Mouse (Mus musculus): ENCODE measurements around the gene 4930430F08Rik. TPM values are rescaled to one million over a fixed set of nuclear protein-coding genes. Genes with fewer than 3 reads are reported as not detected.

4930430F08Rik gene
- 10.5 and 12.7 TPM in 2 replicates for polyA plus RNA-seq (2016; fragmentation: Nextera tagmentation; extraction: Ambion mirVana)

GRCm38 (mm10) chr10:100590323-100590722 lies at the start of gene 4930430F08Rik, which contains the start of gene 1700017N19Rik:
Gene 4930430F08Rik, minus strand, starts transcription at chr10:100590423.
Gene 1700017N19Rik, plus strand, starts transcription at chr10:100590484.
- no peaks in the 10 kb centered on the region for H3K36me3 ChIP-seq
- peaks cover 7% of the 10 kb centered on the region for H3K4me1 ChIP-seq
- peak within 1 kb of the TSS; percentile 60 for H3K4me2 ChIP-seq (replicated peaks)
- no peaks in the 10 kb centered on the region for H3K9me3 ChIP-seq
- no peaks in the 10 kb centered on the region for H3K27me3 ChIP-seq
- H3K4me3 ChIP-seq = peak within 1 kb of the TSS; percentile 73
- 80% methylated on average over 1 of the region's 1 CpGs for whole genome bisulfite sequencing
- no peak within 1 kb of the TSS for H3K27ac ChIP-seq (replicated peaks)
- no peak within 1 kb of the TSS for H3K9ac ChIP-seq (replicated peaks)
- no peak for ATAC-seq (ENCODE audit: low FRiP score, low read depth)

GRCm38 (mm10) chr10:100629762-100630438 lies 39.7 kb upstream of the 4930430F08Rik start:
- Histone ChIP-seq H3K9me3 (no peaks in the 10 kb centered on the region), H3K4me2 (replicated peaks) (peak overlapping the region; percentile 21), H3K9ac (replicated peaks) (no peak overlapping the region), H3K4me3 (no peak overlapping the region), H3K27me3 (no peaks in the 10 kb centered on the region), H3K27ac (replicated peaks) (no peak overlapping the region), H3K36me3 (no peaks in the 10 kb centered on the region), H3K4me1 (no peaks in the 10 kb centered on the region)
- ATAC-seq (ENCODE audit: low FRiP score, low read depth) = peak; percentile 70
- WGBS = 26% methylated on average over 20 of the region's 20 CpGs

- Histone ChIP-seq H3K27ac (replicated peaks) (no peak overlapping the region), H3K4me1 (no peaks in the 10 kb centered on the region), H3K9me3 (no peaks in the 10 kb centered on the region), H3K4me2 (replicated peaks) (no peak overlapping the region), H3K27me3 (no peaks in the 10 kb centered on the region), H3K4me3 (no peak overlapping the region), H3K36me3 (no peaks in the 10 kb centered on the region), H3K9ac (replicated peaks) (no peak overlapping the region)
- no peak for ATAC-seq (ENCODE audit: low FRiP score, low read depth)
- 77% methylated on average over 3 of the region's 3 CpGs for WGBS
Observed at GRCm38 (mm10) chr10:100622494-100622893, 32.3 kb upstream of the 4930430F08Rik start.

GRCm38 (mm10) chr10:100620040-100620439 lies 29.8 kb upstream of the 4930430F08Rik start:
- Histone ChIP-seq H3K4me3 (no peak overlapping the region), H3K27ac (replicated peaks) (no peak overlapping the region), H3K4me1 (no peaks in the 10 kb centered on the region), H3K36me3 (no peaks in the 10 kb centered on the region), H3K27me3 (no peaks in the 10 kb centered on the region), H3K9me3 (no peaks in the 10 kb centered on the region), H3K9ac (replicated peaks) (no peak overlapping the region), H3K4me2 (replicated peaks) (no peak overlapping the region)
- WGBS = 92% methylated on average over 12 of the region's 12 CpGs
- no peak for ATAC-seq (ENCODE audit: low FRiP score, low read depth)

GRCm38 (mm10) chr10:100619474-100619873 lies 29.3 kb upstream of the 4930430F08Rik start:
- Histone ChIP-seq H3K4me3 (no peak overlapping the region), H3K27me3 (no peaks in the 10 kb centered on the region), H3K36me3 (no peaks in the 10 kb centered on the region), H3K9me3 (no peaks in the 10 kb centered on the region), H3K9ac (replicated peaks) (no peak overlapping the region), H3K4me2 (replicated peaks) (no peak overlapping the region), H3K27ac (replicated peaks) (no peak overlapping the region), H3K4me1 (no peaks in the 10 kb centered on the region)
- ATAC-seq (ENCODE audit: low FRiP score, low read depth) = no peak
- WGBS = 90% methylated on average over 7 of the region's 7 CpGs

GRCm38 (mm10) chr10:100617233-100617903 lies 27.1 kb upstream of the 4930430F08Rik start:
- Histone ChIP-seq H3K27ac (replicated peaks) (no peak overlapping the region), H3K9me3 (no peaks in the 10 kb centered on the region), H3K4me2 (replicated peaks) (no peak overlapping the region), H3K4me1 (no peaks in the 10 kb centered on the region), H3K9ac (replicated peaks) (no peak overlapping the region), H3K27me3 (no peaks in the 10 kb centered on the region), H3K4me3 (no peak overlapping the region), H3K36me3 (no peaks in the 10 kb centered on the region)
- 0 out of 2 replicates have a peak, but pooled peaks have one; percentile 56 for ATAC-seq (ENCODE audit: low FRiP score, low read depth)
- WGBS = 71% methylated on average over 6 of the region's 6 CpGs

GRCm38 (mm10) chr10:100604254-100604653 lies 14.0 kb upstream of the 4930430F08Rik start:
- ATAC-seq (ENCODE audit: low FRiP score, low read depth) = 0 out of 2 replicates have a peak, but pooled peaks have one; percentile 44
- Histone ChIP-seq H3K27ac (replicated peaks) (no peak overlapping the region), H3K4me2 (replicated peaks) (no peak overlapping the region), H3K4me3 (no peak overlapping the region), H3K9me3 (no peaks in the 10 kb centered on the region), H3K27me3 (no peaks in the 10 kb centered on the region), H3K9ac (replicated peaks) (no peak overlapping the region), H3K4me1 (no peaks in the 10 kb centered on the region), H3K36me3 (no peaks in the 10 kb centered on the region)
- 76% methylated on average over 2 of the region's 2 CpGs for WGBS

GRCm38 (mm10) chr10:100603511-100603910 lies 13.3 kb upstream of the 4930430F08Rik start:
- H3K4me3 ChIP-seq = no peak overlapping the region
- no peaks in the 10 kb centered on the region for H3K36me3 ChIP-seq
- peak; percentile 48; the same call in 1 of the 2 replicates for ATAC-seq (ENCODE audit: low FRiP score, low read depth)
- H3K4me1 ChIP-seq = no peaks in the 10 kb centered on the region
- no peak overlapping the region for H3K27ac ChIP-seq (replicated peaks)
- no peaks in the 10 kb centered on the region for H3K27me3 ChIP-seq
- 81% methylated on average over 9 of the region's 9 CpGs for WGBS
- no peaks in the 10 kb centered on the region for H3K9me3 ChIP-seq
- no peak overlapping the region for H3K4me2 ChIP-seq (replicated peaks)
- no peak overlapping the region for H3K9ac ChIP-seq (replicated peaks)

GRCm38 (mm10) chr10:100598339-100598738 lies 8.1 kb upstream of the 4930430F08Rik start:
- no peaks in the 10 kb centered on the region for H3K4me1 ChIP-seq
- H3K36me3 ChIP-seq = no peaks in the 10 kb centered on the region
- no peaks in the 10 kb centered on the region for H3K9me3 ChIP-seq
- no peaks in the 10 kb centered on the region for H3K27me3 ChIP-seq
- 87% methylated on average over 3 of the region's 3 CpGs for WGBS
- ATAC-seq (ENCODE audit: low FRiP score, low read depth) = no peak
- no peak overlapping the region for H3K27ac ChIP-seq (replicated peaks)
- no peak overlapping the region for H3K4me2 ChIP-seq (replicated peaks)
- no peak overlapping the region for H3K9ac ChIP-seq (replicated peaks)
- H3K4me3 ChIP-seq = no peak overlapping the region

- Histone ChIP-seq H3K4me3 (peak overlapping the region; percentile 73), H3K4me1 (peaks cover 7% of the 10 kb centered on the region), H3K9me3 (no peaks in the 10 kb centered on the region), H3K9ac (replicated peaks) (peak overlapping the region; percentile 71), H3K27me3 (no peaks in the 10 kb centered on the region), H3K27ac (replicated peaks) (peak overlapping the region; percentile 63), H3K36me3 (no peaks in the 10 kb centered on the region), H3K4me2 (replicated peaks) (peak overlapping the region; percentile 60)
- ATAC-seq (ENCODE audit: low FRiP score, low read depth) = peak; percentile 99
- under 1% methylated on average over 31 of the region's 31 CpGs for WGBS
Observed at GRCm38 (mm10) chr10:100588932-100589388, 1.3 kb downstream of the 4930430F08Rik start.

- peak overlapping the region; percentile 63; the same call in 1 of the 2 replicates for H3K27ac ChIP-seq (replicated peaks)
- no peak; the same call in none of the 2 replicates for ATAC-seq (ENCODE audit: low FRiP score, low read depth)
- H3K9ac ChIP-seq (replicated peaks) = peak overlapping the region; percentile 71
- no peaks in the 10 kb centered on the region for H3K27me3 ChIP-seq
- peaks cover 7% of the 10 kb centered on the region for H3K4me1 ChIP-seq
- peak overlapping the region; percentile 73 for H3K4me3 ChIP-seq
- H3K9me3 ChIP-seq = no peaks in the 10 kb centered on the region
- H3K4me2 ChIP-seq (replicated peaks) = peak overlapping the region; percentile 60
- 47% methylated on average over 7 of the region's 7 CpGs for WGBS
- H3K36me3 ChIP-seq = no peaks in the 10 kb centered on the region
Observed at GRCm38 (mm10) chr10:100588524-100588923, 1.7 kb downstream of the 4930430F08Rik start.

- no peak overlapping the region for H3K27ac ChIP-seq (replicated peaks)
- no peaks in the 10 kb centered on the region for H3K27me3 ChIP-seq
- peaks cover 7% of the 10 kb centered on the region for H3K4me1 ChIP-seq
- H3K4me2 ChIP-seq (replicated peaks) = no peak overlapping the region
- no peak overlapping the region for H3K9ac ChIP-seq (replicated peaks)
- H3K36me3 ChIP-seq = no peaks in the 10 kb centered on the region
- H3K9me3 ChIP-seq = no peaks in the 10 kb centered on the region
- no peak overlapping the region for H3K4me3 ChIP-seq
- ATAC-seq (ENCODE audit: low FRiP score, low read depth) = no peak
- WGBS = 87% methylated on average over 3 of the region's 3 CpGs
Observed at GRCm38 (mm10) chr10:100584178-100584577, 6.0 kb downstream of the 4930430F08Rik start.

All from midbrain, embryonic 12.5 days (tissue).